Mouse (Mus musculus): ENCODE measurements around the gene Iqch. TPM values are rescaled to one million over a fixed set of nuclear protein-coding genes. Genes with fewer than 3 reads are reported as not detected.

Iqch gene
- polyA plus RNA-seq, 1 experiment from 2014 or later, result 0.04 TPM

- H3K4me1 ChIP-seq, result no peaks in the 10 kb centered on the region
- no peaks in the 10 kb centered on the region for H3K27me3 ChIP-seq (replicated peaks)
- H3K4me2 ChIP-seq, result no peak overlapping the region
- no peak overlapping the region for H3K27ac ChIP-seq
- H3K9ac ChIP-seq, result no peak overlapping the region
- WGBS, result 89% methylated on average over 6 of the region's 6 CpGs
- no peak for ATAC-seq (replicated peaks)
- H3K4me3 ChIP-seq, result no peak overlapping the region
- no peaks in the 10 kb centered on the region for H3K9me3 ChIP-seq
- no peaks in the 10 kb centered on the region for H3K36me3 ChIP-seq (replicated peaks)
Observed at GRCm38 (mm10) chr9:63443695-63444094, 158.6 kb downstream of the Iqch start.

- H3K4me1 ChIP-seq, result no peaks in the 10 kb centered on the region
- WGBS, result 85% methylated on average over 1 of the region's 1 CpGs
- H3K36me3 ChIP-seq (replicated peaks), result no peaks in the 10 kb centered on the region
- H3K27me3 ChIP-seq (replicated peaks), result no peaks in the 10 kb centered on the region
- no peaks in the 10 kb centered on the region for H3K9me3 ChIP-seq
- H3K4me3 ChIP-seq, result no peak overlapping the region
- H3K9ac ChIP-seq, result no peak overlapping the region
- no peak overlapping the region for H3K27ac ChIP-seq
- ATAC-seq (replicated peaks), result no peak
- no peak overlapping the region for H3K4me2 ChIP-seq
Observed at GRCm38 (mm10) chr9:63430652-63431051, 171.6 kb downstream of the Iqch start.

GRCm38 (mm10) chr9:63421096-63421736, 181.1 kb downstream of the Iqch start:
- no peaks in the 10 kb centered on the region for H3K4me1 ChIP-seq
- no peaks in the 10 kb centered on the region for H3K27me3 ChIP-seq (replicated peaks)
- no peaks in the 10 kb centered on the region for H3K36me3 ChIP-seq (replicated peaks)
- H3K4me2 ChIP-seq, result no peak overlapping the region
- no peak overlapping the region for H3K27ac ChIP-seq
- no peak overlapping the region for H3K4me3 ChIP-seq
- WGBS, result 71% methylated on average over 9 of the region's 9 CpGs
- no peak for ATAC-seq (replicated peaks)
- H3K9ac ChIP-seq, result no peak overlapping the region
- no peaks in the 10 kb centered on the region for H3K9me3 ChIP-seq

- Histone ChIP-seq H3K27ac (no peak overlapping the region), H3K36me3 (replicated peaks) (no peaks in the 10 kb centered on the region), H3K4me3 (no peak overlapping the region), H3K4me1 (no peaks in the 10 kb centered on the region), H3K27me3 (replicated peaks) (no peaks in the 10 kb centered on the region), H3K4me2 (no peak overlapping the region), H3K9me3 (no peaks in the 10 kb centered on the region), H3K9ac (no peak overlapping the region)
- ATAC-seq (replicated peaks), result no peak
- 15% methylated on average over 6 of the region's 6 CpGs for WGBS
Observed at GRCm38 (mm10) chr9:63420396-63420795, 181.9 kb downstream of the Iqch start.

GRCm38 (mm10) chr9:63400176-63400575, 202.1 kb downstream of the Iqch start:
- WGBS, result 95% methylated on average over 1 of the region's 1 CpGs
- no peak for ATAC-seq (replicated peaks)
- no peaks in the 10 kb centered on the region for H3K36me3 ChIP-seq (replicated peaks)

GRCm38 (mm10) chr9:63399463-63399815, 202.9 kb downstream of the Iqch start:
- Histone ChIP-seq H3K4me1 (peaks cover 20% of the 10 kb centered on the region), H3K27ac (peak overlapping the region; percentile 83), H3K4me3 (peak overlapping the region; percentile 90), H3K36me3 (replicated peaks) (no peaks in the 10 kb centered on the region), H3K27me3 (replicated peaks) (no peaks in the 10 kb centered on the region), H3K4me2 (peak overlapping the region; percentile 86), H3K9me3 (no peaks in the 10 kb centered on the region), H3K9ac (peak overlapping the region; percentile 89)
- ATAC-seq (replicated peaks), result peak; percentile 79; the same call in 1 of the 2 replicates
- 3% methylated on average over 8 of the region's 8 CpGs for WGBS

More at GRCm38 (mm10) chr9:63400176-63400575, 202.1 kb downstream of the Iqch start:
- Histone ChIP-seq H3K4me1 (peaks cover 20% of the 10 kb centered on the region), H3K9me3 (no peaks in the 10 kb centered on the region), H3K27ac (no peak overlapping the region), H3K27me3 (replicated peaks) (no peaks in the 10 kb centered on the region), H3K9ac (no peak overlapping the region), H3K4me2 (no peak overlapping the region), H3K4me3 (no peak overlapping the region)

GRCm38 (mm10) chr9:63398611-63399462, 203.5 kb downstream of the Iqch start, which contains the start of gene 2300009A05Rik:
TSS of gene 2300009A05Rik (minus strand) at chr9:63399246.
- Histone ChIP-seq H3K4me2 (peak within 1 kb of the TSS; percentile 86), H3K27ac (peak within 1 kb of the TSS; percentile 83), H3K9ac (peak within 1 kb of the TSS; percentile 89), H3K4me1 (peaks cover 20% of the 10 kb centered on the region), H3K27me3 (replicated peaks) (no peaks in the 10 kb centered on the region), H3K36me3 (replicated peaks) (no peaks in the 10 kb centered on the region), H3K4me3 (peak within 1 kb of the TSS; percentile 90), H3K9me3 (no peaks in the 10 kb centered on the region)
- peak; percentile 96 for ATAC-seq (replicated peaks)
- whole genome bisulfite sequencing, result under 1% methylated on average over 74 of the region's 74 CpGs

- H3K4me2 ChIP-seq, result no peak overlapping the region
- H3K4me3 ChIP-seq, result no peak overlapping the region
- 81% methylated on average over 7 of the region's 7 CpGs for WGBS
- no peak overlapping the region for H3K9ac ChIP-seq
- ATAC-seq (replicated peaks), result no peak
- H3K36me3 ChIP-seq (replicated peaks), result no peaks in the 10 kb centered on the region
- H3K27ac ChIP-seq, result no peak overlapping the region
- H3K27me3 ChIP-seq (replicated peaks), result no peaks in the 10 kb centered on the region
- no peaks in the 10 kb centered on the region for H3K9me3 ChIP-seq
- peaks cover 20% of the 10 kb centered on the region for H3K4me1 ChIP-seq
Observed at GRCm38 (mm10) chr9:63395612-63396011, 206.7 kb downstream of the Iqch start.

GRCm38 (mm10) chr9:63391307-63391706, 211.0 kb downstream of the Iqch start:
- no peak overlapping the region for H3K27ac ChIP-seq
- H3K4me3 ChIP-seq, result no peak overlapping the region
- H3K36me3 ChIP-seq (replicated peaks), result no peaks in the 10 kb centered on the region
- no peak for ATAC-seq (replicated peaks)
- no peaks in the 10 kb centered on the region for H3K9me3 ChIP-seq
- H3K9ac ChIP-seq, result no peak overlapping the region
- WGBS, result 85% methylated on average over 2 of the region's 2 CpGs
- no peaks in the 10 kb centered on the region for H3K27me3 ChIP-seq (replicated peaks)
- H3K4me2 ChIP-seq, result no peak overlapping the region
- H3K4me1 ChIP-seq, result peaks cover 5% of the 10 kb centered on the region; the same call in 1 of the 2 replicates

- no peaks in the 10 kb centered on the region for H3K9me3 ChIP-seq
- ATAC-seq (replicated peaks), result no peak
- WGBS, result 96% methylated on average over 4 of the region's 4 CpGs
- H3K9ac ChIP-seq, result no peak overlapping the region
- no peaks in the 10 kb centered on the region for H3K36me3 ChIP-seq (replicated peaks)
- H3K4me1 ChIP-seq, result peaks cover 7% of the 10 kb centered on the region
- H3K4me3 ChIP-seq, result no peak overlapping the region
- no peak overlapping the region for H3K27ac ChIP-seq
- H3K27me3 ChIP-seq (replicated peaks), result no peaks in the 10 kb centered on the region
- H3K4me2 ChIP-seq, result no peak overlapping the region
Observed at GRCm38 (mm10) chr9:63382761-63383160, 219.5 kb downstream of the Iqch start.

- no peak overlapping the region for H3K27ac ChIP-seq
- no peak for ATAC-seq (replicated peaks)
- H3K9me3 ChIP-seq, result no peaks in the 10 kb centered on the region
- no peak overlapping the region for H3K9ac ChIP-seq
- H3K27me3 ChIP-seq (replicated peaks), result no peaks in the 10 kb centered on the region
- WGBS, result 83% methylated on average over 3 of the region's 3 CpGs
- no peak overlapping the region for H3K4me2 ChIP-seq
- H3K4me1 ChIP-seq, result peaks cover 27% of the 10 kb centered on the region
- no peak overlapping the region for H3K4me3 ChIP-seq
- no peaks in the 10 kb centered on the region for H3K36me3 ChIP-seq (replicated peaks)
Observed at GRCm38 (mm10) chr9:63380326-63380725, 222.0 kb downstream of the Iqch start.

GRCm38 (mm10) chr9:63378174-63378573, 224.1 kb downstream of the Iqch start:
- Histone ChIP-seq H3K9me3 (no peaks in the 10 kb centered on the region), H3K4me2 (peak overlapping the region; percentile 88), H3K36me3 (replicated peaks) (no peaks in the 10 kb centered on the region), H3K27me3 (replicated peaks) (no peaks in the 10 kb centered on the region), H3K27ac (peak overlapping the region; percentile 83), H3K4me1 (peaks cover 32% of the 10 kb centered on the region), H3K9ac (peak overlapping the region; percentile 81), H3K4me3 (peak overlapping the region; percentile 71)
- WGBS, result 15% methylated on average over 8 of the region's 8 CpGs
- no peak; the same call in 1 of the 2 replicates for ATAC-seq (replicated peaks)

Data from midbrain, embryonic 15.5 days (tissue).